Mouse (Mus musculus) hindbrain, embryonic 14.5 days (tissue): ENCODE measurements at regions not wholly inside any gene's neighbourhood (a gene's known extent, or its start where the extent isn't known, plus 50 kb on each side); places are given as distances from the start of the nearest gene placed in this dataset.

ENCODE experiments used
- ATAC-seq: fragments of 200-750 bp; cut with Nextera tagmentation; 2 replicates; pipeline ENCODE4 v1.8.0; 2017; ENCODE audit warnings: moderate number of reproducible peaks, mild to moderate bottlenecking, moderate TSS enrichment, moderate library complexity; ENCODE audit not compliant: low FRiP score
- DNase-seq: peaks from one replicate; pipeline ENCODE4 v3.0.0-alpha.2; 2015; ENCODE audit warnings: low spot score
- H3K27ac ChIP-seq: fragments of 300-500 bp; sonication (generic); 2 replicates; pipeline ENCODE4 v1.5.1; 2014; ENCODE audit warnings: mild to moderate bottlenecking, moderate library complexity
- H3K27me3 ChIP-seq: fragments of 300-500 bp; sonication (generic); 2 replicates; pipeline ENCODE4 v1.6.1; 2014; ENCODE audit warnings: mild to moderate bottlenecking, low read length, mixed read lengths; ENCODE audit not compliant: control insufficient read depth, insufficient read depth
- H3K36me3 ChIP-seq: fragments of 300-500 bp; sonication (generic); replicated peaks from 2 replicates; pipeline ENCODE4 v1.6.1; 2014; ENCODE audit not compliant: control insufficient read depth, insufficient read depth
- H3K4me1 ChIP-seq: fragments of 300-500 bp; sonication (generic); replicated peaks from 2 replicates; pipeline ENCODE4 v1.6.1; 2014; ENCODE audit warnings: antibody characterized with exemption, low read length, mixed read lengths; ENCODE audit not compliant: control insufficient read depth, insufficient read depth
- H3K4me2 ChIP-seq: fragments of 300-500 bp; sonication (generic); replicated peaks from 2 replicates; pipeline ENCODE4 v1.6.1; 2014; ENCODE audit warnings: mild to moderate bottlenecking, moderate library complexity
- H3K4me3 ChIP-seq: fragments of 300-500 bp; sonication (generic); replicated peaks from 2 replicates; pipeline ENCODE4 v1.5.1; 2014; ENCODE audit warnings: mild to moderate bottlenecking, low read length
- H3K9ac ChIP-seq: fragments of 300-500 bp; sonication (generic); 2 replicates; pipeline ENCODE4 v1.6.1; 2014
- H3K9me3 ChIP-seq: fragments of 300-500 bp; sonication (generic); 2 replicates; pipeline ENCODE4 v1.6.1; 2016; ENCODE audit warnings: low read length; ENCODE audit not compliant: control insufficient read depth
- WGBS: fragments of 180-500 bp; shearing (Covaris S2); extraction: QIAGEN DNeasy Blood & Tissue Kit; methylation state at CpG from one replicate; pipeline ENCODE4 v1.1.7; 2014; 5-methylcytosine and 5-hydroxymethylcytosine counted together

DNA sequence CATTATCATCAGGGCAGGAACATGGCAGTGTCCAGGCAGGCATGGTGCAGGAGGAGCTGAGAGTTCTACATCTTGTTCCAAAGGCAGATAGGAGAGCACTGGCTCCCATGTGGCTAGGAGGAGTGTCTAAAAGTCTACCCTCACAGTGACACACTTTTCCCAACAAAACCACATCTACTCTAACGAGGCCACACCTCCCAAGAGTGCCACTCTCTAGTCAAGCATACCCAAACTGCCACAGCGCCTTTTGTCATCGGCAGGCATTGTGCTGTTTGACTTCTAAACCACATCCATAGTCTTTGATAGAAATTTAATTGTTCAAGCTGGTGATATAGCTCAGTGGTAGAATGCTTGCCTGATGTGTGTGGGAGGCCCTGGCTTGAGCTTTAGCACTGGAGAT, 56.6 kb upstream of the Mvb12b start:
- no peaks in the 10 kb centered on the region for H3K36me3 ChIP-seq
- ATAC-seq, result no peak
- no peaks in the 10 kb centered on the region for H3K27me3 ChIP-seq
- no peak overlapping the region for H3K9ac ChIP-seq
- no peak for DNase-seq
- H3K4me2 ChIP-seq, result no peak overlapping the region
- H3K4me3 ChIP-seq, result no peak overlapping the region
- no peak overlapping the region for H3K27ac ChIP-seq
- 73% methylated on average over 3 of the region's 3 CpGs for WGBS
- peaks cover 16% of the 10 kb centered on the region for H3K4me1 ChIP-seq
- no peaks in the 10 kb centered on the region for H3K9me3 ChIP-seq

DNA sequence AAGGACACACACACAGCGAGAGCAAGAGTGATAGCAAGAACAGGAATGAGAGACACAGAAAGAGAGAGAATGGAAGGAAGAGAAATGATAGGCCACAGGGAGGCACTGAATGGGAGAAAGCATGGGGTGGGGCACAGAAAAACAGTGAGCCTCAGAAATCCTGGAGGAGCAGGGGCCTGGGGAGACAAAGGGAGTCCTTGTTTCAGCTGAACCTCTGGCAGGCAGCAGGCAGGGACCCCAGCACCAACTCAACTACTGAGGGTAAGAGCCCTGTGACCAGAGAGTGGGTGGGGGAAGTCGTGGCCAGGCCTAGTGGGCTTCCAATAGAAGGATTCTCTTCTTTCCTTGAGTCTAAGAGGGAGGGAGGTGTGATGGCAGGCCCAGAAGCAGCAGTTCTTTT, 54.3 kb upstream of the Mvb12b start:
- ATAC-seq (no peak), DNase-seq (no peak)
- no peak overlapping the region for H3K9ac ChIP-seq
- no peak overlapping the region for H3K4me3 ChIP-seq
- H3K9me3 ChIP-seq, result no peaks in the 10 kb centered on the region
- H3K4me2 ChIP-seq, result no peak overlapping the region
- peak overlapping the region; percentile 35; the same call in 1 of the 2 replicates for H3K27ac ChIP-seq
- H3K27me3 ChIP-seq, result no peaks in the 10 kb centered on the region
- 50% methylated on average over 2 of the region's 2 CpGs for WGBS
- no peaks in the 10 kb centered on the region for H3K36me3 ChIP-seq
- H3K4me1 ChIP-seq, result peaks cover 16% of the 10 kb centered on the region

DNA sequence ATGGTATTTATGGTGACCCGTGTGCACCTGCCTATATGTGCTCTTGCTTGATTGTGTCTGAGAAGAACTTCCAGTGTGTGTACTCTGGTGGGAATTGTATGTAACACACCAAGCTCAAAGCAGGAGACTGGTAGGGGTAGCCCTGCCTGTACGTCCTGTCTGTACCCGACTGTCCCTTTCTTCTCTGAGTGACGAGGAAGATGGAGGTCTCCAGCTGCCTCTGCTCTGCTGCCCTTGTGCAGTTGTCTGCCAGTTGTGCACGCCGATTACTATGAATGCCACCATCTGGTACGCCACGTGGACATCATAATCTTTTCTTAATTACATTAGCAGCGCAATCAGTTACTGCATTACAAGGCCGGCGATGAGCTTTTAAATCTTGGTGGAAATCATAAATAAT, 53.6 kb upstream of the Mvb12b start:
- Histone ChIP-seq H3K9me3 (no peaks in the 10 kb centered on the region), H3K4me2 (no peak overlapping the region), H3K36me3 (no peaks in the 10 kb centered on the region), H3K4me1 (peaks cover 16% of the 10 kb centered on the region), H3K9ac (no peak overlapping the region), H3K27ac (peak overlapping the region; percentile 35; the same call in 1 of the 2 replicates), H3K27me3 (no peaks in the 10 kb centered on the region), H3K4me3 (no peak overlapping the region)
- ATAC-seq (peak; percentile 17; the same call in 1 of the 2 replicates), DNase-seq (peak; percentile 39)
- 56% methylated on average over 11 of the region's 11 CpGs for WGBS

DNA sequence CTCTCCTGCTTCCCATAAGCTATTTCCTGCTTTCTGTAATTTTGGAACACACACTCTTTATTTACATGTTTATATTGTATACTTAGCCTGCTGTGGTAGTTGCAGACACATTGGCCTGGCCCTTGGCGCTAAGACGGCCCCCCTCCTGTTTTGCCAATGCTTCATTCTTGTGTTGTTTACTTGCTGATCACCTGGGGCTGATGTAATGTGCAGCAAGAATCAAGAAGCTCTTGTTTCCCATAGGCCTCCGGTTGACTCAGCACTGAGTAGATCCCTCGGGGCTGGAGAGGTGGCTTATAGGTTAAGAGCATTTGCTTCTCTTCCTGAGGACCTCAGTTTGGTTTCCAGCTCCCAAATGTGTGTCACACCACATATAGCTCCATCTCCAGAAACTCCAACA, 52.1 kb upstream of the Mvb12b start:
- Histone ChIP-seq H3K4me1 (peaks cover 20% of the 10 kb centered on the region), H3K9ac (no peak overlapping the region), H3K27me3 (no peaks in the 10 kb centered on the region), H3K4me3 (no peak overlapping the region), H3K27ac (no peak overlapping the region), H3K9me3 (no peaks in the 10 kb centered on the region), H3K36me3 (no peaks in the 10 kb centered on the region), H3K4me2 (no peak overlapping the region)
- WGBS, result 96% methylated on average over 4 of the region's 4 CpGs
- DNase-seq (no peak), ATAC-seq (no peak)
